Mouse (Mus musculus) cerebellum, adult 2 months (tissue): ENCODE results near the gene Macf1. TPM values are rescaled to one million over a fixed set of nuclear protein-coding genes. Genes with fewer than 3 reads are reported as not detected.
A peak's percentile ranks its signal among the peaks of the same experiment; 100 is the strongest.

ENCODE experiments used
- DNase-seq, 2 experiments: peaks; one replicate each; pipeline ENCODE4 v3.0.0; 2021
- H3K27ac ChIP-seq: fragments of 200-500 bp; 2 replicates; pipeline ENCODE4 v1.5.1; 2012; ENCODE audit warnings: low read length, control low read depth, inconsistent platforms; ENCODE audit not compliant: insufficient read depth
- H3K27me3 ChIP-seq: fragments of 200-500 bp; 2 replicates; pipeline ENCODE4 v1.6.1; 2012; ENCODE audit warnings: inconsistent platforms, mild to moderate bottlenecking, low read length, moderate library complexity; ENCODE audit not compliant: control insufficient read depth, insufficient read depth
- H3K4me1 ChIP-seq: fragments of 200-500 bp; 2 replicates; pipeline ENCODE4 v1.6.1; 2011; ENCODE audit warnings: low read length; ENCODE audit not compliant: control insufficient read depth, insufficient read depth
- H3K4me3 ChIP-seq: fragments of 200-500 bp; replicated peaks from 2 replicates; pipeline ENCODE3; 2011; ENCODE audit warnings: mild to moderate bottlenecking, low read depth, low read length, control low read depth; ENCODE audit not compliant: insufficient read depth
- CTCF ChIP-seq: fragments of 200-500 bp; IDR thresholded peaks from 2 replicates; pipeline ENCODE4 v1.5.1; 2011; ENCODE audit warnings: low read depth, mild to moderate bottlenecking, control low read depth, low read length, moderate library complexity, borderline replicate concordance; ENCODE audit not compliant: insufficient read depth
- POLR2A ChIP-seq: fragments of 200-500 bp; IDR thresholded peaks from 2 replicates; pipeline ENCODE4 v1.6.1; 2011; ENCODE audit warnings: low read length, control low read depth, borderline replicate concordance; ENCODE audit not compliant: insufficient read depth
- WGBS: fragments of 180-500 bp; shearing (Covaris S2); methylation state at CpG from one replicate; pipeline ENCODE4 v1.1.7; 2018; 5-methylcytosine and 5-hydroxymethylcytosine counted together
- polyA plus RNA-seq: library from polyadenylated mRNA; depleted of rRNA; stranded (reverse); fragments of >200 nt; gene quantifications from 2 replicates; pipeline ENCODE4 v1.2.3, GENCODE M21; 2012

Gene Macf1
- polyA plus RNA-seq, 1 experiment: 193 TPM

GRCm38 (mm10) chr4:123397049-123397448 lies 287.1 kb downstream of the Macf1 start:
- no peak overlapping the region for H3K27ac ChIP-seq
- no peak overlapping the region for H3K4me3 ChIP-seq
- DNase-seq: no peak
- TF ChIP-seq POLR2A: no peak
- no peak for TF ChIP-seq CTCF
- no peaks in the 10 kb centered on the region for H3K27me3 ChIP-seq
- no peaks in the 10 kb centered on the region for H3K4me1 ChIP-seq
- 85% methylated on average over 8 of the region's 8 CpGs for WGBS

- 96% methylated on average over 2 of the region's 2 CpGs for WGBS
- H3K27me3 ChIP-seq: no peaks in the 10 kb centered on the region
- DNase-seq: no peak
Observed at GRCm38 (mm10) chr4:123395435-123396000, 288.6 kb downstream of the Macf1 start.

GRCm38 (mm10) chr4:123394878-123395277 lies 289.3 kb downstream of the Macf1 start:
- Histone ChIP-seq H3K4me1 (no peaks in the 10 kb centered on the region), H3K27me3 (no peaks in the 10 kb centered on the region), H3K4me3 (no peak overlapping the region), H3K27ac (no peak overlapping the region)
- DNase-seq: no peak
- 91% methylated on average over 5 of the region's 5 CpGs for WGBS
- no peak for TF ChIP-seq CTCF
- TF ChIP-seq POLR2A: no peak

More at GRCm38 (mm10) chr4:123395435-123396000, 288.6 kb downstream of the Macf1 start:
- TF ChIP-seq CTCF (no peak), POLR2A (no peak)
- Histone ChIP-seq H3K27ac (no peak overlapping the region), H3K4me3 (no peak overlapping the region), H3K4me1 (no peaks in the 10 kb centered on the region)

GRCm38 (mm10) chr4:123394269-123394668 lies 289.9 kb downstream of the Macf1 start:
- TF ChIP-seq POLR2A (no peak), CTCF (no peak)
- 88% methylated on average over 1 of the region's 1 CpGs for WGBS
- H3K4me3 ChIP-seq: no peak overlapping the region
- no peaks in the 10 kb centered on the region for H3K27me3 ChIP-seq
- DNase-seq: peak in 1 of 2 experiments; percentile 35
- H3K4me1 ChIP-seq: no peaks in the 10 kb centered on the region
- H3K27ac ChIP-seq: no peak overlapping the region

GRCm38 (mm10) chr4:123393004-123393403 lies 291.2 kb downstream of the Macf1 start:
- no peak overlapping the region for H3K4me3 ChIP-seq
- DNase-seq: no peak
- 92% methylated on average over 3 of the region's 3 CpGs for WGBS

GRCm38 (mm10) chr4:123392187-123392586 lies 292.0 kb downstream of the Macf1 start:
- Histone ChIP-seq H3K4me3 (no peak overlapping the region), H3K27me3 (no peaks in the 10 kb centered on the region), H3K4me1 (no peaks in the 10 kb centered on the region), H3K27ac (no peak overlapping the region)
- WGBS: 92% methylated on average over 1 of the region's 1 CpGs
- no peak for TF ChIP-seq POLR2A
- peak; percentile 29; the same call in 1 of the 2 replicates for TF ChIP-seq CTCF
- DNase-seq: no peak

More at GRCm38 (mm10) chr4:123393004-123393403, 291.2 kb downstream of the Macf1 start:
- no peaks in the 10 kb centered on the region for H3K4me1 ChIP-seq
- no peak overlapping the region for H3K27ac ChIP-seq
- no peaks in the 10 kb centered on the region for H3K27me3 ChIP-seq
- TF ChIP-seq POLR2A (no peak), CTCF (no peak)

- Histone ChIP-seq H3K27ac (no peak overlapping the region), H3K4me3 (no peak overlapping the region), H3K27me3 (no peaks in the 10 kb centered on the region), H3K4me1 (no peaks in the 10 kb centered on the region)
- WGBS: 20% methylated on average over 1 of the region's 1 CpGs
- no peak for TF ChIP-seq POLR2A
- no peak for TF ChIP-seq CTCF
- DNase-seq: no peak
Observed at GRCm38 (mm10) chr4:123385028-123385427, 299.1 kb downstream of the Macf1 start.

- DNase-seq: no peak
- Histone ChIP-seq H3K27ac (no peak overlapping the region), H3K27me3 (no peaks in the 10 kb centered on the region), H3K4me3 (no peak overlapping the region), H3K4me1 (no peaks in the 10 kb centered on the region)
- TF ChIP-seq POLR2A (no peak), CTCF (no peak)
- WGBS: 81% methylated on average over 7 of the region's 7 CpGs
Observed at GRCm38 (mm10) chr4:123383173-123383572, 301.0 kb downstream of the Macf1 start.
